Mouse (Mus musculus) spleen, adult 2 months (tissue): ENCODE measurements around the gene Calr4. TPM values are rescaled to one million over a fixed set of nuclear protein-coding genes. Genes with fewer than 3 reads are reported as not detected.

Experiments used
- DNase-seq, 2 experiments: peaks; one replicate each; pipeline versions ENCODE4 v3.0.0 to v3.0.0-alpha.2; 2012 to 2021; ENCODE audit warnings: low spot score in 2 of 2, low read depth in 1 of 2
- H3K27ac ChIP-seq: fragments of 200-500 bp; 2 replicates; pipeline ENCODE4 v1.5.1; 2012; ENCODE audit warnings: low read length, inconsistent platforms; ENCODE audit not compliant: insufficient read depth
- H3K27me3 ChIP-seq: fragments of 200-500 bp; 2 replicates; pipeline ENCODE4 v1.6.1; 2012; ENCODE audit warnings: mild to moderate bottlenecking, moderate library complexity, low read length, inconsistent platforms; ENCODE audit not compliant: control insufficient read depth, insufficient read depth
- H3K36me3 ChIP-seq: fragments of 200-500 bp; 2 replicates; pipeline ENCODE4 v1.6.1; 2012; ENCODE audit warnings: mild to moderate bottlenecking, low read length, inconsistent platforms; ENCODE audit not compliant: control insufficient read depth, insufficient read depth
- H3K4me1 ChIP-seq: fragments of 200-500 bp; 2 replicates; pipeline ENCODE4 v1.6.1; 2011; ENCODE audit warnings: inconsistent platforms; ENCODE audit not compliant: control insufficient read depth, insufficient read depth, insufficient read length
- H3K4me3 ChIP-seq: fragments of 200-500 bp; 2 replicates; pipeline ENCODE4 v1.5.1; 2011; ENCODE audit warnings: mild to moderate bottlenecking, inconsistent platforms; ENCODE audit not compliant: insufficient read depth, insufficient read length; ENCODE audit errors: extremely low read depth
- CTCF ChIP-seq: fragments of 200-500 bp; IDR thresholded peaks from 2 replicates; pipeline ENCODE4 v1.5.1; 2011; ENCODE audit warnings: mild to moderate bottlenecking, inconsistent platforms; ENCODE audit not compliant: insufficient read depth, insufficient read length, insufficient replicate concordance; ENCODE audit errors: extremely low read depth
- POLR2A ChIP-seq: fragments of 200-500 bp; IDR thresholded peaks from 2 replicates; pipeline ENCODE4 v1.6.1; 2011; ENCODE audit warnings: low read depth, low read length, inconsistent platforms
- WGBS: fragments of 180-500 bp; shearing (Covaris S2); methylation state at CpG from one replicate; pipeline ENCODE4 v1.1.7; 2018; 5-methylcytosine and 5-hydroxymethylcytosine counted together
- polyA plus RNA-seq: library from polyadenylated mRNA; depleted of rRNA; stranded (reverse); fragments of >200 nt; gene quantifications from 2 replicates; pipeline ENCODE4 v1.2.3, GENCODE M21; 2012

Calr4 gene
- polyA plus RNA-seq, 1 experiment: not detected

GRCm38 (mm10) chr4:109234806-109235350 is 593 bp downstream of the Calr4 start:
- no peak overlapping the region for H3K4me3 ChIP-seq

GRCm38 (mm10) chr4:109236186-109236879 is 2.0 kb downstream of the Calr4 start:
- Histone ChIP-seq H3K4me3 (no peak overlapping the region), H3K27me3 (no peaks in the 10 kb centered on the region), H3K27ac (no peak overlapping the region), H3K36me3 (no peaks in the 10 kb centered on the region), H3K4me1 (no peaks in the 10 kb centered on the region)
- TF ChIP-seq POLR2A: no peak
- TF ChIP-seq CTCF: no peak
- no peak for DNase-seq
- 90% methylated on average over 7 of the region's 7 CpGs for WGBS

More at GRCm38 (mm10) chr4:109234806-109235350, 593 bp downstream of the Calr4 start:
- 82% methylated on average over 9 of the region's 9 CpGs for WGBS
- Histone ChIP-seq H3K4me1 (no peaks in the 10 kb centered on the region), H3K36me3 (no peaks in the 10 kb centered on the region), H3K27ac (no peak overlapping the region), H3K27me3 (no peaks in the 10 kb centered on the region)
- DNase-seq: no peak
- TF ChIP-seq CTCF: no peak
- no peak for TF ChIP-seq POLR2A

GRCm38 (mm10) chr4:109238428-109239268 is 4.4 kb downstream of the Calr4 start:
- H3K27me3 ChIP-seq: no peaks in the 10 kb centered on the region
- H3K4me1 ChIP-seq: no peaks in the 10 kb centered on the region
- TF ChIP-seq CTCF: no peak
- no peak for TF ChIP-seq POLR2A
- no peak overlapping the region for H3K4me3 ChIP-seq
- H3K36me3 ChIP-seq: no peaks in the 10 kb centered on the region
- whole genome bisulfite sequencing: 74% methylated on average over 24 of the region's 24 CpGs
- no peak overlapping the region for H3K27ac ChIP-seq
- DNase-seq: no peak

DNA sequence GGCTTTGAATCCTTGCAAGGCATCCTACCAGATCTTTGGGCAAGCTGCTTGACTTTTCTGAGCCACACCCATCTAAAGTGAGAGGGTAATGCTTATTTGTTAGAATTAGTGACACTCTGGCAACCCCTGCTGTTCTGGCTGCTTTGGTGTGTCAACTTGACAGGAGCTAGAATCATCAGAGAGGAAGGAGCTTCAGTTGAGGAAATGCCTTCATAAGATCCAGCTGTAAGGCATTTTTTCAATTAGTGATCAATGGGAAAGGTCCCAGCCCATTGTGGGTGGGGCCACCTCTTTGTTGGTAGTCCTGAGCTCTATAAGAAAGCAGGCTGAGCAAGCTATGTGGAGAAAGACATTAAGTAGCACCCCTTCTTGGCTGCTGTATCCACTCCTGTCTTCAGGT is 6.9 kb downstream of the Calr4 start:
- H3K27me3 ChIP-seq: no peaks in the 10 kb centered on the region
- DNase-seq: no peak
- TF ChIP-seq POLR2A (no peak), CTCF (no peak)
- H3K4me1 ChIP-seq: no peaks in the 10 kb centered on the region
- H3K36me3 ChIP-seq: no peaks in the 10 kb centered on the region
- no peak overlapping the region for H3K4me3 ChIP-seq
- H3K27ac ChIP-seq: no peak overlapping the region

GRCm38 (mm10) chr4:109241934-109242333 is 7.6 kb downstream of the Calr4 start:
- WGBS: 84% methylated on average over 4 of the region's 4 CpGs

DNA sequence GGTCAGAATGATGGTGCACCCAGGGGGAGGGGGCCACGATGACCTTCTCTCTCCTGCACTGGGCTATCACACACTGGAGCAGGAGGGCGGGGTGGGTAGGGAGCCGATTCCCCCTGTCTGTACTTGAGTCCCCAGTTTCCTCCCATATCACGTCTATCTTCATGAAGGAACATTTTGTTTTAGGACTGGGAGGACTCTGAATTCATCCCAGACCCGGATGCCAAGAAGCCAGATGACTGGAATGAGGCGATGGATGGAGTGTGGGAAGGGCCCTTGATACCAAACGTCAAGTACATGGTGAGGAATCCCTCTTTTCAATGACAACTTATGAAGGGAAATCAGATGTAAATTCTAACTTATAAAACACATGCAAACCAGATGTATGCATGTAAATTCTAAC is 10.2 kb downstream of the Calr4 start:
- H3K27ac ChIP-seq: no peak overlapping the region
- no peaks in the 10 kb centered on the region for H3K4me1 ChIP-seq
- no peaks in the 10 kb centered on the region for H3K36me3 ChIP-seq
- WGBS: 85% methylated on average over 7 of the region's 7 CpGs
- TF ChIP-seq CTCF (no peak), POLR2A (no peak)
- DNase-seq: no peak
- no peaks in the 10 kb centered on the region for H3K27me3 ChIP-seq
- no peak overlapping the region for H3K4me3 ChIP-seq

More at GRCm38 (mm10) chr4:109241934-109242333, 7.6 kb downstream of the Calr4 start:
- no peak for TF ChIP-seq CTCF
- TF ChIP-seq POLR2A: no peak
- H3K4me3 ChIP-seq: no peak overlapping the region
- no peak for DNase-seq
- no peak overlapping the region for H3K27ac ChIP-seq
- H3K27me3 ChIP-seq: no peaks in the 10 kb centered on the region
- H3K4me1 ChIP-seq: no peaks in the 10 kb centered on the region
- H3K36me3 ChIP-seq: no peaks in the 10 kb centered on the region

GRCm38 (mm10) chr4:109245016-109245620 is 10.8 kb downstream of the Calr4 start:
- H3K27ac ChIP-seq: no peak overlapping the region
- no peak for DNase-seq
- H3K4me1 ChIP-seq: no peaks in the 10 kb centered on the region
- TF ChIP-seq CTCF: no peak
- no peak for TF ChIP-seq POLR2A
- WGBS: 85% methylated on average over 6 of the region's 6 CpGs
- no peak overlapping the region for H3K4me3 ChIP-seq
- H3K27me3 ChIP-seq: no peaks in the 10 kb centered on the region
- H3K36me3 ChIP-seq: no peaks in the 10 kb centered on the region
